Mouse (Mus musculus) NIH3T3 (cell line): ENCODE results near the gene Eng.

Experiments
- DNase-seq: peaks from one replicate; pipeline ENCODE4 v3.0.0-alpha.2; 2012; ENCODE audit warnings: low read depth

The Eng gene

DNA sequence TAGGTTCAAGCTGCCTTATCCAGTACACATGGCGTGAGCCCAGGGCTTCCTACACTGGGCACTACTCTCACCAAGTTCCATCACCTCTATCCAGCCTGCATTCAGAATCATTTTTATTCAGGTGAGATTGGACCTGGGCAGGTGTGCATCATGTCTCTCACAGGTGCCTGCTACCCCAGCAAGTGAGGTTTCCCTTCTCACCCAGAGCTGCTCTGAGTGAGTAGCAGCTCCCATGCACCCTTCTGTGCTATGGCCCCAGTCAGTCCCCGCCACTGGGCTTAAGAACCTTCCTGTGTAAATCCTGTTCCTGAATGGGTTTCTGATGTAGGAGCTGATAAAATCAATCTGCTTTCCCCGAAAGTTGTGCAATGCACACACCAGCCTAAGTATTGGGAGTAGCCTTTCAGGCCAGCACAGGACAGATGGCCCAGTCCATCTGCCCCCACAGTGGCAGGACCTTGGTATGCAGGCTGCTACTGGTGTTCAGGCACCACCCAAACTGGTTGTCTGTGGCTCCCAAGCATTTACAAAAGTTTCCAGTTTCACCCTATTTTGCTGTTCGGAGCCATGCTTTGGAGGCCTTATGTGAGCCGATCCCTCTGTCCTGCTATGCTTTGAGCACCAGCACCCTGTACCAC lies 22.2 kb upstream of the Eng start:
- no peak for DNase-seq

DNA sequence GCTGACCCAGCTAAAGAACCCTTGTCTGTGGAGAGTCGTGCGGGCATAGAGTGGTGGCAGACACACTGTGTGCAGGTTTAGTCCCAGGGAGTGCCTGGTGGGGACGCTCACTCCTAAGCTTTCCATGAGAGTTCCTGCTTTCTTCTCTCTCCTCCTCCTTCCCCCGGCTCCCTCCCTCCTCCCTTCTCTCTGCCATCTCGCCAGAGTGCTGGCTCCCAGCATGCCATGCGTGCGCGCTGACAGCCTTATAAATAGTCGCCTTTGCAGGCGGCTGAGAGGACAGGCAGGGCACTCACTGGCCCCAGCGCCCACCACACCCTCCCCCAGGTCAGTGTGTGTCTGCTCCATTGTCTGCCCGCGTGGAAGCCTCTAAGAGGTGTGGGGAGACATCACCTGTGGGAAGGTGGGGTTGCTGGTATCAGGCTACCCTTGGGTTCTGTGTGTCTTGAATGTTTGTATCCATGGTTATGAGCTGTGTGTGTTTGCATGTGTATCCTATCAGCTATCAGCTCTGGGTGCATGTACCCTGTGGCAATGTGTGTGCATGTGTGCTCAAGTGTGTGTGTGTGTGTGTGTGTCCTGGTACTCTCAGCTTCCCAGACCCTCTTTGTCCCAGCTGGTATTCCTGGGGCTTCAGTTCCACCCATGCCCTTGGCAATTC lies 21.1 kb upstream of the Eng start:
- peak; percentile 74 for DNase-seq

DNA sequence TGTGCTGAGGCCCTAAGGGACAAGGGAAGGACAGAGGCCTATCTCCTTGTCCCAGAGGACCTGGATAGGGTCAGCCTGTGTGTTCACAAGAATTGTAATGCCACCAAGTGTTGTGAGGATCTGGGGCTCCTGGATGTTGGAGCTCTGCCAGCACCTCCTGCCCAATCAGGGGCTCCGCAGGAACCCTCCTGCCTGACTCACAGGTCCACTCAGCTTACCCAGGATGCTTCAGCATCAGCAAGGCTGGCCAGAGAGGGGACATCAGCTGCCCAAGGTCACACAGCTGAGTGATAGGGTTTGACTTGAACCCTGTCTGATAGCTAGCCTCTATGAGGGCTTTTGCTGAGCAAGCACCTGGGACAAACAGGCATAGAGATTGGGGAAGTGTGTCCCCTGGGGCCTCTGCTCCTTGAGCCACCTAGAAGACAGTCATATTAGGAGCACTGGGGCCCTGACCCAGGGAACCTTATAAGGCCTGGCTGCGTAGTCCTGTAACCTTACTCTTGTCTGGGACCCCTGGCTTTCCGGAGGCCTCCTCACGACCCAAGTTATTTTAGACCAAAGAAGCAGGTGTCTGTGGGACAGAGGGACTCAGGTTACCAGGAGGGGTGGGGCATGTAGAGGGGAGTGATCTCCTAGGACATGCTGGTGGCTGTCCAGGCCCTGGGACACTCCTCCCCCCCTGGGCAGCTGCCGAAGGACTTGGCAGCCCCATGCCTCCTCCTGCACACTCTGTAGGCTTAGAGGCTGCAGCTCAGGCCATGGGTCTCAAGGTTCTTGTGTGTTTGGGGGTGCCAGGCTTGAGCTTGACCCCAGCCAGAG lies 20.3 kb upstream of the Eng start:
- peak; percentile 57 for DNase-seq

DNA sequence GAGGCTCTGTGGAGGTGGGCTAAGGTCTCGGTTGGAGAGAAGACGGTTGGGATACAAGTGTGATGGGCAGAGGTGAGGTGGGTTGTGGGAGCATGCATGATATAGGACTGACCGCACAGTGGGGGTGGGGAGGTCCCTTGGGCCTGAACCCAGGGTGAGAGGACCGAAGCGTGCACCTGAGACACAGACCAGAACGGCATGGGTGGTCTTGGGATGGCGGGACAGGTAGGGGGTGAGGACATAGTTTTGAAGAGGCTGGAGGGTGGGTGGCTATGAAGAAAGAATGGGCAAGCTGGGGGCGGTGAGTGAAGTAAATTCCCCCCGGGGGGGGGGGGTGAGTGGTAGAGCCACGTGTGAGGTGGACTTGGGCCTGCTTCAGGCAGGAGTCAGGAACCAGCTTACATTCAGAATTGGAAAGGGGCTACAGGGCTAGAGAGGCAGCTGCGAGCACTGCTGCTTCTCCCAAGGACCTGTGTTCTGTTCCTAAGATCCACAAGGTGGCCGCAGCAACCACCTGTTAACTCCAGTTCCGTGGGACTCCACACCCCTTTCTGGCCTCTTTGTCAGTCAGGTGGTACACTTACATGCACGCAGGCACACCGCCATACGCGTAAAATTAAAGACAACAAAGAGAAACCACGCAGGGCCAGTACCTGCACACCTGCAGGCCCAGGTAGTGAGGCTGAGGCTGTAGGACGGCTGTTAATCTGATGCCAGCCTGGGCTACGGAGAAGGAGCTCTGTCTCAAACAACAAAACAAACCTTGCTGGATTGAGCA lies 18.9 kb upstream of the Eng start:
- no peak for DNase-seq

DNA sequence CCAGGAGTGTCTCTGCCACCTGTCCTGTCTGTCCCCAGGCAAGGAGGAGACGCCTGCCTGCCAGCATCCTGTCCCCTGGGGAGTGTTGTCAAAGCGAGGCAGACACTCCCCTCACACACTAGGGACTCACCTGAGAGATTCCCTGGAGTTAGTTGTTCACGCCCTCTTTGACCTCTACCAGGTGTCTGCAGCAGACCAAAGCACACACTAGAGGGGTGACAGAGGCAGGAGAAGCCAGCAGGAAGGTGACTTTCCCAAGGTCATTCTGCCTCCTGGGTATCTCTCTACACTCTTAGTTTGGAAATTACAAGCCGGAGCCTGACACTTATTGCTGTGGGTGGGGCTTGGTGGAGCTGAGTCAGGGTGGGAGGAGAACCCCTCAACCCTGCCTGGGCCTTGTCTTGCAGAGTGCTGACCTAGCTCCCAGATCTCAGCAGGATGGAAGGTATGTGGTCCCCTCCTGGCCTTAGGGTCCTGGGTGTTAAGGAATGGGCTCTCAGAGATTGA lies 18.3 kb upstream of the Eng start:
- peak; percentile 72 for DNase-seq

DNA sequence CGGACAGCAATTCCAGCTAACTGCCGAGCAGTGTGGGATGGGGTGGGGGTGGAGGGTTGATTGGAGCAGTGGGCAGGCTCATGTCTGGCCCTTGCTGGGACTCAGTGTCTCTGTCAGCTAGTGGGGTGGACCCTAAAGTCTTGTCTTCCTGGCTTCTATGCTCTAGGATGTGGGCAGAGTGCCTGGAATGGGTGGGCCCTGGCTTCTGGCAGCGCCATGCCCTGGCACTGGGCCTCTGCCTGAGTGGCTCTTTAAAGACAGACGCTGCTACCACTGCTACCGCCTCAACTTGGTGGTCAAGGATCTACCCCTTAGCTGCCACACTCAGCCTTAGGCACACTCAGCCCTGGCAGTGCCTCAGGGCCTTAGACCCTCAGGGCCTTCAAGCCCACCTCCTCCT lies 17.7 kb upstream of the Eng start:
- peak; percentile 91 for DNase-seq

DNA sequence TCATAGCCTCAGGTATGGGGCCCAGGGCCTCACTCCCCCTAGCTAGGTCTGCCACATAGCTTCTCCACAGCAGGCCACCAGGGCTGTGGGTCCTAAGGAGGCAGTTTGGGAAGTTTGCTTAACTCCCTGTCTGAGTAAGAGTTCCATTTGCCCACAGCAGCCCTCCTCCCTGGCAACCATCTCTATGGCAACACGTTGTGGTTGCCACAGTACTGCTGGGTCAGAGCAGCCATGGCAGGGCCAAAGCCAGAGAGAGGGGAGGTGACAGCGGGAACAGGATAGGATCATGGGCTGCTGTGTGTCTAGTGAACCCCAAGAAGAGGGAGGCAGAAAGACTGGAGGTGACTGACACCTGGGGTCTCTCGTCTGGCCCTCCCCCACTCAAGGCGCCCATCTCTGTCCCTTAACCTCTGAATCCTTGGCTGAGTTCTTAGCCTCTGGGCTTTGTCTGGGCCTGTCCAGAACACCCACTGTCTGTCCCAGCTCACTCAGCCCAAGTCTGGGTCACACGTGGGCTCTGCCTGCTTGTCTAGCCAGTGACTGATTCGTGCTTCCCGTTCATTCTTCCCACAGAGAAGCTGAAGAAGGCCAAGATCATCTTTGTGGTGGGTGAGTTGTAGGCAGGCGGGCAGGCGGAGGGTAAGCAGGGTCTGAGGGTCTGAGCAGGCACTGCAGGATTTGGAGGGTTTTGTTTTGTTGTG lies 17.0 kb upstream of the Eng start:
- peak; percentile 92 for DNase-seq

DNA sequence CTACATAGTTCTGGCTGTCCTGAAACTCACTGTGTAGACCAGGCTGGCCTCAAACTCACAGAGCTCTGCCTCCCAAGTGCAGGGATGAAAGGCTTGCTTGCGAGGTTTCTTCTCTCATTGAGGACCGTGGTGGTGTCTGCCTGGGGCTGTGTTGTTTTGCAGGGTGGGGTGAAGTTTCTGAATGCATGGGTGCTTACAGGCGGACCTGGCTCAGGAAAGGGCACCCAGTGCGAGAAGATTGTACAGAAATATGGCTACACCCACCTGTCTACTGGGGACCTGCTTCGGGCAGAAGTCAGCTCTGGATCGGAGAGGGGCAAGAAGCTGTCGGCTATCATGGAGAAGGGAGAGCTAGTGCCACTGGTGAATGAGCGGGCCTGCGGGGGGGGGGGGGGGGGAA lies 16.4 kb upstream of the Eng start:
- no peak for DNase-seq

DNA sequence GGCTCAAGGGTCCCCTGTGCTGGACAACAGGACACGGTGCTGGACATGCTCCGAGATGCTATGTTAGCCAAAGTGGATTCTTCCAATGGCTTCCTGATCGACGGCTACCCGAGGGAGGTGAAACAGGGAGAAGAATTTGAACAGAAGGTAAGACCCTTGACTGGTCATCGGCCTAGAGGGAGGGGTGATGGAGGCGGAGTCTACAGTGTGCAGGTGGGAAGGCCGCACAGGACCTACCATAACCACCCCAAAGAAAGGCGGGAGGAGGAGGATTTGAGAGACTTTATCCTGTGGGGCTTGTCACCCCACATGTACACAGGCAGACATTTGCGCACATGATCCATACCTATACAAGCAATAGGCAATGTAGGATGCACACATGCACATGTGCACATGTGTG lies 15.3 kb upstream of the Eng start:
- DNase-seq = no peak

DNA sequence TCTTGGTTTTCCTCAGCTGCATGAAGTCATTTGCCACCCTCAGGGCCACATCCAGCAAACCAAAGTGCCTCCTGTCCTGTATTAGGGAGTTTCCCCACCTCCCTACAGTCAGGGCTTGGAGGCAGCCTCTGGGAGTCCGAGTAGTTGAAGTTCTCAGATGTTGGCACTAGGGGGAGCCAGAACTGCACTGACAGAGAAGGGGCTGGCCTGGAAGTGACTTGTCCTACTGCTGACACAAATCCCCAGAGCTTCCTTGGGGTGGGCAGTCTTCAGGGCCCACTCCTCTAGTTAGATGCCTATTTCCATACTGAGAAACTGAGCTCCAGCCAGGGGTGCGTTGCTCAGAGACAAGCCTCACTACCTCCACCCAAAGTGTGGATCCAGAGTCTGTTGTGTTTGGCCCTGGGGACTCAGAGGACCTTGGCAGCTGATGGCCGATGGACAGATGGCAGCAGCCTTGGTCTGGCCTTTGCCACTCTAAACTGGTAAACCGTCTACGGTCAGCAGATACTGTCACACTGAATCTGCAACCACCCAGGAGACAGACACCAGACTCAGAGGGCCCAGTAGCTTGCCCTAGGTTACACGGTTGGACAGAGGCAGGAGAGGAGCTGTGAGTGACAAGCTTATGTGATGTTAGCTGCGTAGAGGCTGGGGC lies 14.5 kb upstream of the Eng start:
- peak; percentile 89 for DNase-seq

DNA sequence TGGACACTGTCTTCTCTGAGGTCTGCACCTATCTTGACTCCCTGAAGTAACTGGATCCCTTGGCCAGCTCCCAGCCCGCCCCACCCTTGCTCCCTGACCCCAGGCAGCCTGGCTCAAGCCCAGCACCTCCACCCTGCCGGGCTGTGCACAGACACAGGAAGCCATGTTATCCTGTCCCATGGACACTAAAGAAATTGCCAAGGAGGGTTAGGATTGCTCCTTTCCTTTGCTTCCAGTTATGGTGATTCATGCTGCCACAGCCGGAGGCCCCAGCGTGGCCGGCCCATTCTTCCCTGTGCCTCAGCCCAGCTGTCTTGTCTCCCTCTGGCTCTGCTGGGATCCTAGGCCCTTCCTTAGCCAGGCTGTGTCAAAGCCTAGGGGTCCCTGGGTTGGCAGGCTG lies 12.7 kb upstream of the Eng start:
- DNase-seq = peak; percentile 78

DNA sequence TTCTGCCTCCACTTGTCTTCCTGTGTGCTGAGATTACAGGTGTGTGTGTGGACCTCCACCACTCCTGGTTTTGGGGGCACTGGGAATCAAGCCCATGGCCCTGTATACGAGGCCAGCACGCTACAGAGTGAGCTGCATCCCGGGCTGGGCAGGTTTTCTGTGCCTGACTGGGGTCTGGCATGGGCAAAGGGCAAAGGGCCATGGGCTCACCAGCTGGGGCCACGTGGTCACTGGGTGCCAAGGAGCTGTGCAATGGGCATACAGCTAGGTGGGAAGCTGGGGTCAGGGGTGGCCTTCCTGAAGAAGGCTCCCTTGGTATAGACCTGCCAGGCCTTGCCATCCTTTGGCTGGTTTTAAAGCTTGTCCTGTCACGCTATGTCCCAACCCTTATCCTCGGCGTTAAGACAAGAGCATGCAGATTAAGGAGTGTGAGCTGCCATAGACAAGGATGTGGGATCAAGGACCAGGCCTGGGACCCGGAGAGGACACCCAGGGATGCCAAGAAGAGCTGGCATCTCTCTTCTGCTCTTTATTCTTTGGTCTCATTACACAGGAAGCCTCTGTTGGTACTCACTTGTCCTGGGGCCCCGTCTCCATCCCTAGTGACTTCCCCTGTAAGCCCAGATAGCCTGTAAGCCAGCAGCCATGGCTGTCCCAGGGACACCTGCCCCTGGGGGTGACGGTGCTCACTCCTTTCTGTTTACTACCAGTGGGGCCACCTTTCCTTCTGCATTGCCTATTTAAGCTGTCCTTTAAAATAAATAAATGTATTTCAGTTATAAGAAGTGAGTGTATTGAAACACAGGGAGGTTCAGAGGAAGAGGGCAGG lies 11.9 kb upstream of the Eng start:
- no peak for DNase-seq

DNA sequence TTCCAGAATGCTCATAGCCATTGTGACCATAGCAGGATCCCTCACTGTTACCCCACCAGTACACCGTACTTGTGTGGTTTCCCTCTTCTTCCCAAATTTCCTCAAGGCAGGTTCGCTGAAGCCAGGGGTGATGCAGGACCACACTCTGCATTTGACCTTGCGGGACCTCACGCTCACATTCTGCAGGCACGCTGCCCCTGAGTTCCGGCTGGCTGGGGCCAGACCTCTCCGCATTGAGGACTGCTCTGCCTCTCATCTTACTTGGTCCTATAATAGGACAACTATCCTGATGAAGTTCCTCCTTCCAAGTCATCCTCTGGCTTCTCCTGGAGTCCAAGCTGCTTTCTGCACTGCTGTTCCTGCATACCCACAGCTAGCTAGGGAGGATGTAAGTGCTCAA lies 9.8 kb upstream of the Eng start:
- DNase-seq = no peak

DNA sequence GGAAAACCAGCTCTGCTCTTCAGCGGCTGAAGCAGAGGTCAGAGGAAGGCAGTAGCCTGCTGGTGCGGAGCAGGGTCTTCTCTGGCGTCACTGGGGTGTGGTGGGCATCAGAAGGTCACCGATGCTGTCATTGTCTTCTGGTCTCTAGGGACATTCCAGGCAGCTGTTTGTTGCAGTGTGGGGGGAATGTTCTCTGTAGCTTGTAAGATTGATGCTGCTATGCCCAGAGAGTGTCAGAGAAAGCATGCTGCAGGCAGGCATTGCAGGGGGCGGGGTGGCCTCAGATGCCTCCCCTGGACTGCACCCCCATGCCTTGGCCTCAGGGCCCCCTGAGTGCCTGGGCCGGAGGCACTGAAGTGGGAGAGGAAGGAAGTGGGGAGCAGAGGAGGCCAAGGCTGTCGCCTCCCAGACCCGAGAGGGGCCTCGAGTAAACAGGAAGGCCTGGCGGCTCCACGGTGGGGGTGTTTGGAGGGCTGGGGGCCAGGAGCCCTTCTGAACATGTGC lies 8.6 kb upstream of the Eng start:
- DNase-seq = no peak

DNA sequence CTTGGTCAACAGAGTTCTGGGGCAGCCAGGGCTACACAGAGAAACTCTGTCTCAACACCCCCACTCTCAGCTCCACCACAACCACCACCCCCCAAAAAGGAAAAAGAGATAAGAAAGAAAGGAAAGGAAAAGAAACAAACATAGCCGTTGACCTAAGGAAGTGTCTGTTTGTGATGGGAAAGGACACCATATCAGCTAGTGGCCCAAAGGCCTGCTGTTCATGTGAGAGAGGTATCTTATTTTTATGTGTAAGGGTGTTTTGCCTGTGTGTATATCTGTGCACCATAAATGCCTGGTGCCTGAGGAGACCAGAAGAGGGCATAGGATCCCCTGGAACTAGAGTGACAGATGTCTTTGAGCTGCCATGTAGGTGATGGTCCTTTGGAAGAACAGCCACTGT lies 6.8 kb upstream of the Eng start:
- no peak for DNase-seq

DNA sequence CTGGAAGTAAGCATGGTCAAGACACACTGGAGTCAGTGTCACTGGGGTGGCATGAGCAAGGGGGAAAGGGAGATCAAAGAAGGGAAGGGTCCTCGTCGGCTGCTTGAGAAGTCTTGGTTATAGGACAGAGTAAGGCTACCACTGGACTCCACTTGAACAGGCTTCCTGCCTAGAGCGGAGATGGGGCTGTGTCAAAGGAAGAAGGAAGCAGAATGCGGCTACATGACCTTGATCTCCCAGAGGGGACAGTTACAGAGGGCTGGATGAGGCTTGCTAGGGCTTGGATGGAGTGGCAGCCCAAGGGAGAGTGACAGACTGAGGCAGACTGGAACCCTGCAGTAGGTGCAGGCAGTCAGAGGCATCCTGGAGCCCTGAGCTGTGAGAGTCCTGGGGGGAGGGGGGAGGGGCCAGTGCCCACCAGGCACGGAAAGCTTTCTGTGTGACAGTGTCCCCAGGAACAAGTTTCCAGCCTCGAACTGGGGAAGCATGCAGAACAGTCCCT lies 5.8 kb upstream of the Eng start:
- no peak for DNase-seq

DNA sequence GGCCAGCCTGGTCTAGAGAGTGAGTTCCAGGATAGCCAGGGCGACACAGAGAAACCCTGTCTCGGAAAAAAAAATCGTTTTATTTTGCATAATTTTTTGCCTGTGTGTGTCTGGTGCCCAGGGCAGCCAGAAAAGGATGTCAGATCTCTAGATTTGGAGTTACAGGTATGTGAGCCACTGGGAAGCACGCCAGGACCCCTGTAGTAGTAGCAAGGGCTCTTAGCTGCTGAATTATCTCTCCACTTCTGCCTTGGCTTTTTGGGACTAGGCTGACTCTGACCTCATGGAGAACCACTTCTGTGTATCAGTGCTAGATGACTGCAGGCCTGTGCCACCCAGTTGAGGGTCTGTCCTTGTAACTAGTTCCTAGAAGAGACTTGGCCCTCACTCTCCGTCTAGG lies 4.6 kb upstream of the Eng start:
- no peak for DNase-seq

DNA sequence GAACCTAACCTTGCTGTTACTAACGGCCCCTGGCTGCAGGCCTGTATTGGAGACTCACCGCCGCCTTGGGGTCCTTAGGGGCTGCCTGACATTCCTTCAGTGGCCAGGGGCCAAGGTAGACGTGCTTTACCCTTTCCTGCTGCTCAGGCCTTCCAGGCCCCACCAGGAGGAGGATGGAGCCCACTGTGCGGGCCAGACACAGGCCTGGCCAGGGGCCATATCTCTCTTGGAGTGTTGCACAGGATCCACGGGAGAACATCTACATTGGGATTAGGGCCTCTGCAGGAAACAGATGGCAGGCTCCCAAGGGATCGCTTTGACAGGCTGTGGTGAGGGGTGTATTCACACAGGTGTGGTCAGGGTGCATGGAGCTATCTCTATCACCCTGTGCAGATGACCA lies 3.6 kb upstream of the Eng start:
- DNase-seq = no peak

DNA sequence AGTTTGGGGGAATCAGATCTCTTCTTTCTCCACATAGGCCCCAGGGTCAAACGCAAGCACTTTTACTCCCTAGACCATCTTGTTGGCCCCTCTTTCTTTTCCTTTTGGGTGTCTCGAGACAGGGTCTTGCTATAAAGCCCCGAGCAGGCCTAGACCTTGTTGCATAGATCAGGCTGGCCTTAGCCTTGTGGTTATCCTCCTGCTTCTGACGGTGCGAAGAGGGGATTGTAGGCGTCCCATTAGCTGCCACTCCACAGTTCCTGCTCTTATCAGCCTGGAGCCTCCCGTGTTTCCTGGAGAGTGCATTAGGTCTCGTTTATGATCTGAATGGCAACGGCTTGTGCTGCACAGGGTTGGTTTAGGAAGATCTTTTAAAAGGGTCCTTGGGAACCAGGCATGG lies 2.3 kb upstream of the Eng start:
- no peak for DNase-seq
